Mouse (Mus musculus) mouse trophoblast stem cell (cell line): ENCODE results near the gene Fxyd2.

Source experiments
- in situ Hi-C, 2 experiments: fragments of 300-500 bp; cut with MseI, MboI; formaldehyde crosslinking; loops; 2 replicates in 1 of 2; 3 replicates in 1 of 2; pipeline ENCODE4 v1.15.1; 2025

Gene Fxyd2

GRCm38 (mm10) chr9:45399434-45399833 is at the start of gene Fxyd2:
Gene Fxyd2 (plus strand): TSS chr9:45399669.
- in situ Hi-C loops: no loop called here

- in situ Hi-C loops: loop anchor here in 1 of 2 experiments (5.0 kb wide), 1 partner anchor 37 kb away; no protein-coding TSS in a partner anchor
Measured at GRCm38 (mm10) chr9:45349851-45350250, 49.6 kb upstream of the Fxyd2 start.

- in situ Hi-C loops: no loop called here
Measured at GRCm38 (mm10) chr9:45355192-45355591, 44.3 kb upstream of the Fxyd2 start.

GRCm38 (mm10) chr9:45358356-45358755 is 41.1 kb upstream of the Fxyd2 start:
- in situ Hi-C loops: no loop called here

- in situ Hi-C loops: no loop called here
Measured at GRCm38 (mm10) chr9:45362051-45362461, 37.4 kb upstream of the Fxyd2 start.

GRCm38 (mm10) chr9:45363639-45364214 is 35.7 kb upstream of the Fxyd2 start:
- in situ Hi-C loops: no loop called here

- in situ Hi-C loops: no loop called here
Measured at GRCm38 (mm10) chr9:45367716-45368115, 31.8 kb upstream of the Fxyd2 start.

- in situ Hi-C loops: no loop called here
Measured at GRCm38 (mm10) chr9:45368341-45368901, 31.0 kb upstream of the Fxyd2 start.

- in situ Hi-C loops: no loop called here
Measured at GRCm38 (mm10) chr9:45370117-45370561, 29.3 kb upstream of the Fxyd2 start, which contains the start of gene Fxyd6. Gene Fxyd6 (plus strand): TSS chr9:45370185.

GRCm38 (mm10) chr9:45370616-45371336 is 28.7 kb upstream of the Fxyd2 start:
- in situ Hi-C loops: no loop called here

GRCm38 (mm10) chr9:45371337-45371707 is 28.1 kb upstream of the Fxyd2 start:
- in situ Hi-C loops: no loop called here

- in situ Hi-C loops: no loop called here
Measured at GRCm38 (mm10) chr9:45373896-45374295, 25.6 kb upstream of the Fxyd2 start.

GRCm38 (mm10) chr9:45374988-45375502 is 24.4 kb upstream of the Fxyd2 start:
- in situ Hi-C loops: no loop called here

GRCm38 (mm10) chr9:45376427-45376826 is 23.0 kb upstream of the Fxyd2 start:
- in situ Hi-C loops: no loop called here

GRCm38 (mm10) chr9:45376883-45377282 is 22.6 kb upstream of the Fxyd2 start:
- in situ Hi-C loops: no loop called here

GRCm38 (mm10) chr9:45380411-45381251 is 18.8 kb upstream of the Fxyd2 start:
- in situ Hi-C loops: loop anchor here in 1 of 2 experiments (10.0 kb wide), 1 partner anchor 156 kb away; no protein-coding TSS in a partner anchor

GRCm38 (mm10) chr9:45382336-45382735 is 17.1 kb upstream of the Fxyd2 start:
- in situ Hi-C loops: loop anchor here in 1 of 2 experiments (10.0 kb wide), 1 partner anchor 158 kb away; no protein-coding TSS in a partner anchor

- in situ Hi-C loops: loop anchor here in 1 of 2 experiments (10.0 kb wide), 1 partner anchor 158 kb away; no protein-coding TSS in a partner anchor
Measured at GRCm38 (mm10) chr9:45382834-45383233, 16.6 kb upstream of the Fxyd2 start.

GRCm38 (mm10) chr9:45383883-45384282 is 15.6 kb upstream of the Fxyd2 start:
- in situ Hi-C loops: loop anchor here in 1 of 2 experiments (10.0 kb wide), 1 partner anchor 159 kb away; no protein-coding TSS in a partner anchor

- in situ Hi-C loops: loop anchor here (5.0 to 10.0 kb wide), 3 partner anchors 39 to 162 kb away; no protein-coding TSS in a partner anchor
Measured at GRCm38 (mm10) chr9:45386698-45387097, 12.8 kb upstream of the Fxyd2 start.

- in situ Hi-C loops: loop anchor here (5.0 to 10.0 kb wide), 3 partner anchors 41 to 164 kb away; no protein-coding TSS in a partner anchor
Measured at GRCm38 (mm10) chr9:45388385-45388994, 11.0 kb upstream of the Fxyd2 start.
